Mouse (Mus musculus): ENCODE data around the gene Cntnap2.

DNA sequence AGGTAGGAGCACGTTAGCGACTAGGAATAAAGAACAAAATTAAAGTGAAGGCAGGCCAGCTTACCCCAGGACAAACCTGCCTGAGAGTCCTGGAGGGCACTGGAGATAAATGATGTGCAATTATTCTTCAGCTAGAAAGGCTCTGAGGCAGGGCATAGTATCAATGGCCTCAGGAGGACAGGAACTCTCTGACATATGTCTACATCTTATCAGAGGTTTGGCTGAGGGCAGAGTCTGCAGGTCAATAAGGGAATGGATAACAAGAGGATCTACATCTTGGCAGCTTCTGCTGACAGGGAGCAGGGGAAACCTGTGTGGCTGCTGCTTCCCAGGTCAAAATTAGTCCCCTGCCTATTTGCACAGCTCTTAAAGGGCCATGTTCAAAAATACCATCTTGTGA is 477.8 kb downstream of the Cntnap2 start:
- no peak for TF ChIP-seq POLR2A (IDR thresholded peaks at IDR 0.05; ENCODE audit: borderline replicate concordance, low read depth, low read length)
- TF ChIP-seq CTCF (IDR thresholded peaks at IDR 0.05; ENCODE audit: low read depth, low read length), result no peak
